Mouse (Mus musculus): ENCODE data around the gene Hipk4. TPM values are rescaled to one million over a fixed set of nuclear protein-coding genes. Genes with fewer than 3 reads are reported as not detected.

Gene Hipk4
- polyA plus RNA-seq, 1 experiment from 2014 or later: 0.27 TPM

- H3K27ac ChIP-seq (ENCODE audit: low read length): no peak overlapping the region
Observed at GRCm38 (mm10) chr7:27560978-27561377, 37.9 kb downstream of the Hipk4 start.

GRCm38 (mm10) chr7:27569580-27570224, 46.6 kb downstream of the Hipk4 start:
- H3K27ac ChIP-seq (ENCODE audit: low read length): no peak overlapping the region
- H3K4me3 ChIP-seq (ENCODE audit: low read depth, low read length): no peak overlapping the region
- H3K4me2 ChIP-seq (replicated peaks; ENCODE audit: low read depth, low read length): no peak overlapping the region
- no peak overlapping the region for H3K9ac ChIP-seq (replicated peaks; ENCODE audit: low read depth)
- no peaks in the 10 kb centered on the region for H3K4me1 ChIP-seq (ENCODE audit: insufficient read depth, low read depth, low read length)
- no peaks in the 10 kb centered on the region for H3K9me3 ChIP-seq (ENCODE audit: low read length)
- no peak for DNase-seq (ENCODE audit: low spot score)
- H3K27me3 ChIP-seq (replicated peaks; ENCODE audit: insufficient read depth, low read length): no peaks in the 10 kb centered on the region
- peaks cover 21% of the 10 kb centered on the region for H3K36me3 ChIP-seq (ENCODE audit: insufficient read depth, low read length)
- ATAC-seq: no peak
- TF ChIP-seq CTCF (IDR thresholded peaks at IDR 0.05) (no peak), EP300 (IDR thresholded peaks at IDR 0.05) (no peak)
- 80% methylated on average over 5 of the region's 5 CpGs for WGBS

More at GRCm38 (mm10) chr7:27560978-27561377, 37.9 kb downstream of the Hipk4 start:
- H3K9me3 ChIP-seq (ENCODE audit: low read length): no peaks in the 10 kb centered on the region
- ATAC-seq (no peak), DNase-seq (ENCODE audit: low spot score) (no peak)
- H3K4me1 ChIP-seq (ENCODE audit: insufficient read depth, low read depth, low read length): no peaks in the 10 kb centered on the region
- 59% methylated on average over 1 of the region's 1 CpGs for WGBS
- no peak for TF ChIP-seq CTCF (IDR thresholded peaks at IDR 0.05)
- no peak for TF ChIP-seq EP300 (IDR thresholded peaks at IDR 0.05)
- H3K9ac ChIP-seq (replicated peaks; ENCODE audit: low read depth): no peak overlapping the region
- no peaks in the 10 kb centered on the region for H3K27me3 ChIP-seq (replicated peaks; ENCODE audit: insufficient read depth, low read length)
- H3K4me2 ChIP-seq (replicated peaks; ENCODE audit: low read depth, low read length): no peak overlapping the region
- H3K4me3 ChIP-seq (ENCODE audit: low read depth, low read length): no peak overlapping the region
- H3K36me3 ChIP-seq (ENCODE audit: insufficient read depth, low read length): peaks cover 16% of the 10 kb centered on the region

- 91% methylated on average over 4 of the region's 4 CpGs for WGBS
- no peak for TF ChIP-seq CTCF (IDR thresholded peaks at IDR 0.05)
- TF ChIP-seq EP300 (IDR thresholded peaks at IDR 0.05): no peak
- Histone ChIP-seq H3K27ac (ENCODE audit: low read length) (no peak overlapping the region), H3K9me3 (ENCODE audit: low read length) (no peaks in the 10 kb centered on the region), H3K27me3 (replicated peaks; ENCODE audit: insufficient read depth, low read length) (no peaks in the 10 kb centered on the region), H3K4me3 (ENCODE audit: low read depth, low read length) (no peak overlapping the region), H3K4me2 (replicated peaks; ENCODE audit: low read depth, low read length) (no peak overlapping the region), H3K36me3 (ENCODE audit: insufficient read depth, low read length) (peaks cover 7% of the 10 kb centered on the region; the same call in 1 of the 2 replicates), H3K4me1 (ENCODE audit: insufficient read depth, low read depth, low read length) (no peaks in the 10 kb centered on the region), H3K9ac (replicated peaks; ENCODE audit: low read depth) (no peak overlapping the region)
- DNase-seq (ENCODE audit: low spot score) (no peak), ATAC-seq (no peak)
Observed at GRCm38 (mm10) chr7:27572133-27572532, 49.1 kb downstream of the Hipk4 start.

GRCm38 (mm10) chr7:27574124-27574880, 51.2 kb downstream of the Hipk4 start:
- Histone ChIP-seq H3K4me1 (ENCODE audit: insufficient read depth, low read depth, low read length) (no peaks in the 10 kb centered on the region), H3K9ac (replicated peaks; ENCODE audit: low read depth) (no peak overlapping the region), H3K4me2 (replicated peaks; ENCODE audit: low read depth, low read length) (no peak overlapping the region), H3K36me3 (ENCODE audit: insufficient read depth, low read length) (0 out of 2 replicates have a peak, but pooled peaks cover 4% of the 10 kb centered on the region), H3K27ac (ENCODE audit: low read length) (no peak overlapping the region), H3K9me3 (ENCODE audit: low read length) (no peaks in the 10 kb centered on the region), H3K4me3 (ENCODE audit: low read depth, low read length) (no peak overlapping the region), H3K27me3 (replicated peaks; ENCODE audit: insufficient read depth, low read length) (no peaks in the 10 kb centered on the region)
- TF ChIP-seq EP300 (IDR thresholded peaks at IDR 0.05) (no peak), CTCF (IDR thresholded peaks at IDR 0.05) (no peak)
- WGBS: 90% methylated on average over 14 of the region's 14 CpGs
- ATAC-seq (peak; percentile 32; the same call in 1 of the 2 replicates), DNase-seq (ENCODE audit: low spot score) (peak; percentile 35)

GRCm38 (mm10) chr7:27576914-27577313, 53.8 kb downstream of the Hipk4 start:
- TF ChIP-seq EP300 (IDR thresholded peaks at IDR 0.05): no peak
- TF ChIP-seq CTCF (IDR thresholded peaks at IDR 0.05): peak; percentile 70
- Histone ChIP-seq H3K36me3 (ENCODE audit: insufficient read depth, low read length) (0 out of 2 replicates have a peak, but pooled peaks cover 12% of the 10 kb centered on the region), H3K4me3 (ENCODE audit: low read depth, low read length) (no peak overlapping the region), H3K9ac (replicated peaks; ENCODE audit: low read depth) (no peak overlapping the region), H3K27me3 (replicated peaks; ENCODE audit: insufficient read depth, low read length) (no peaks in the 10 kb centered on the region), H3K27ac (ENCODE audit: low read length) (no peak overlapping the region), H3K4me2 (replicated peaks; ENCODE audit: low read depth, low read length) (no peak overlapping the region), H3K4me1 (ENCODE audit: insufficient read depth, low read depth, low read length) (no peaks in the 10 kb centered on the region), H3K9me3 (ENCODE audit: low read length) (no peaks in the 10 kb centered on the region)
- ATAC-seq: peak; percentile 65
- WGBS: 66% methylated on average over 6 of the region's 6 CpGs
- peak; percentile 48 for DNase-seq (ENCODE audit: low spot score)

GRCm38 (mm10) chr7:27577589-27577988, 54.5 kb downstream of the Hipk4 start:
- H3K4me1 ChIP-seq (ENCODE audit: insufficient read depth, low read depth, low read length): no peaks in the 10 kb centered on the region
- H3K4me2 ChIP-seq (replicated peaks; ENCODE audit: low read depth, low read length): no peak overlapping the region
- no peak overlapping the region for H3K9ac ChIP-seq (replicated peaks; ENCODE audit: low read depth)
- H3K27me3 ChIP-seq (replicated peaks; ENCODE audit: insufficient read depth, low read length): no peaks in the 10 kb centered on the region
- no peaks in the 10 kb centered on the region for H3K9me3 ChIP-seq (ENCODE audit: low read length)
- 78% methylated on average over 6 of the region's 6 CpGs for WGBS
- ATAC-seq (no peak), DNase-seq (ENCODE audit: low spot score) (no peak)
- no peak overlapping the region for H3K27ac ChIP-seq (ENCODE audit: low read length)
- peaks cover 12% of the 10 kb centered on the region; the same call in 1 of the 2 replicates for H3K36me3 ChIP-seq (ENCODE audit: insufficient read depth, low read length)
- no peak overlapping the region for H3K4me3 ChIP-seq (ENCODE audit: low read depth, low read length)
- no peak for TF ChIP-seq CTCF (IDR thresholded peaks at IDR 0.05)
- TF ChIP-seq EP300 (IDR thresholded peaks at IDR 0.05): no peak

Measured in lung, postnatal 0 days (tissue).